In the genomic region with DNA sequence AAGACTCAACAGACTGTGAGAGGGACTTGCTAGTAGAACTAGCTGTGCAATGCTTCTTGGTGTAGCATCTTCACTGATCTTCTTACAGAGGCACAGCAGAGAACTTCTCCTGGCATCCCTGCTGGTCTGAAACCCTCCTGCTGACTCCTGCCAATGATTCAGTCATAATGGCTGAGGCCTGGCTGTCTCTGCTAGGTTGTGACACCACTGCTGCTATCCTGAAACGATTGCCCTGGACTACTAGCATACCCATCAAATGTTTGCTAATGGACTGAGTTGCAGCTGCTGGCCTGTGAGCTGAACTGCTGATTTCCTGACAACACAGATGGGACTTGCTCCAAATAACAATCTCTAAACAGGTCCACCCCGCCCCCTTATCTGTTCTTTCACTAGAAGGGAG, we compare ENCODE assay signal across 29 mouse cellular contexts. TPM values are rescaled to one million over a fixed set of nuclear protein-coding genes. Genes with fewer than 3 reads are reported as not detected.
DNase-seq lines count a peak whose midpoint lies in the region; ATAC-seq and TF ChIP-seq lines count a peak whose summit lies in the region.
"Had no signal": no experiment of that assay in that cellular context is flagged by ENCODE, and none has a peak within 500 bp of the region (broad histone marks: within the 10 kb centered on the region; RNA-seq: fewer than 3 reads in every experiment).

No protein-coding gene starts in this region.

- no peak for TF ChIP-seq POLR2A in liver, adult 2 months (IDR thresholded peaks at IDR 0.05; ENCODE audit: extremely low read depth, insufficient read depth, low read length)

- ATAC-seq in liver, postnatal 0 days, result no peak
- ATAC-seq: activated CD4-positive, CD25-positive, alpha-beta regulatory T cell, adult 4 months; CD4-positive, CD25-positive, alpha-beta regulatory T cell, adult 4 months; forebrain, embryonic 13.5 days; forebrain, embryonic 15.5 days; forebrain, postnatal 0 days had no signal

- H3K4me3 ChIP-seq in liver, adult 2 months (ENCODE audit: insufficient read depth, low read depth, low read length), result no peak overlapping the region
- no peak overlapping the region for H3K4me3 ChIP-seq in liver, postnatal 0 days (ENCODE audit: low read depth, low read length)
- H3K4me3 ChIP-seq: embryonic facial prominence, embryonic 10.5 days; embryonic facial prominence, embryonic 12.5 days; forebrain, embryonic 13.5 days; forebrain, embryonic 15.5 days had no signal

- no peaks in the 10 kb centered on the region for H3K27me3 ChIP-seq in liver, adult 2 months (ENCODE audit: control insufficient read depth, insufficient read depth, low read length)
- H3K27me3 ChIP-seq in liver, postnatal 0 days (ENCODE audit: insufficient read depth, low read length), result no peaks in the 10 kb centered on the region
- H3K27me3 ChIP-seq: embryonic facial prominence, embryonic 12.5 days; forebrain, embryonic 13.5 days; forebrain, embryonic 15.5 days had no signal

- DNase-seq in adrenal gland, adult 2 months, result peak; percentile 24
- DNase-seq in adrenal gland, postnatal 10 days, result no peak
- DNase-seq in liver, adult 2 months (ENCODE audit: extremely low read depth, low read depth, low spot score), result peak; percentile 30
- no peak for DNase-seq in liver, postnatal 0 days
- peak; percentile 0 for DNase-seq in retina, embryonic 14.5 days (ENCODE audit: low spot score)
- DNase-seq in retina, postnatal 1 day, result no peak
- no peak for DNase-seq in embryo, embryonic 10 days (ENCODE audit: low spot score)
- DNase-seq: adrenal gland, adult 8-10 months; adrenal gland, postnatal 25 days; B cell, adult 2 months; cerebellum, adult 11 months; cerebellum, adult 18-20 months; cerebellum, adult 8-10 months; cerebellum, adult 9-11 months; cerebellum, postnatal 14 days; cerebellum, postnatal 36 days; forebrain, postnatal 0 days had no signal

- no peak overlapping the region for H3K9ac ChIP-seq in liver, adult 2 months (ENCODE audit: low read depth, low read length)
- no peak overlapping the region for H3K9ac ChIP-seq in liver, postnatal 0 days (replicated peaks)
- H3K9ac ChIP-seq: embryonic facial prominence, embryonic 12.5 days; forebrain, embryonic 13.5 days; forebrain, embryonic 15.5 days; forebrain, postnatal 0 days had no signal

- H3K79me2 ChIP-seq in liver, adult 2 months (ENCODE audit: control insufficient read depth, insufficient read depth, low read length), result no peaks in the 10 kb centered on the region

- no peaks in the 10 kb centered on the region for H3K9me3 ChIP-seq in liver, postnatal 0 days (ENCODE audit: low read length)
- H3K9me3 ChIP-seq: embryonic facial prominence, embryonic 12.5 days; forebrain, embryonic 13.5 days; forebrain, embryonic 15.5 days had no signal

- 20% methylated on average over 2 of the region's 2 CpGs for WGBS in liver, adult 2 months
- WGBS in liver, postnatal 0 days (ENCODE audit: insufficient replicate concordance), result 29% methylated on average over 2 of the region's 2 CpGs

- no peak for TF ChIP-seq CTCF in liver, adult 2 months (IDR thresholded peaks at IDR 0.05; ENCODE audit: low read depth, low read length)
- TF ChIP-seq CTCF in liver, postnatal 0 days (IDR thresholded peaks at IDR 0.05; ENCODE audit: low read depth), result no peak

- no peak overlapping the region for H3K4me2 ChIP-seq in liver, postnatal 0 days (ENCODE audit: low read depth, low read length)
- H3K4me2 ChIP-seq: embryonic facial prominence, embryonic 12.5 days; forebrain, embryonic 13.5 days; forebrain, embryonic 15.5 days had no signal

- no peak overlapping the region for H3K27ac ChIP-seq in liver, adult 2 months (replicated peaks; ENCODE audit: insufficient read depth, low read depth, low read length)
- no peak overlapping the region for H3K27ac ChIP-seq in liver, postnatal 0 days (ENCODE audit: low read depth)
- H3K27ac ChIP-seq: embryonic facial prominence, embryonic 10.5 days; embryonic facial prominence, embryonic 12.5 days; forebrain, embryonic 13.5 days; forebrain, embryonic 15.5 days had no signal

- TF ChIP-seq EP300 in liver, postnatal 0 days (IDR thresholded peaks at IDR 0.05; ENCODE audit: low read depth), result no peak

- H3K4me1 ChIP-seq in liver, adult 2 months (ENCODE audit: control insufficient read depth, insufficient read depth, low read length), result peaks cover 2% of the 10 kb centered on the region; the same call in 1 of the 2 replicates
- H3K4me1 ChIP-seq in liver, postnatal 0 days (ENCODE audit: insufficient read depth), result no peaks in the 10 kb centered on the region
- H3K4me1 ChIP-seq: embryonic facial prominence, embryonic 10.5 days; embryonic facial prominence, embryonic 12.5 days; forebrain, embryonic 13.5 days; forebrain, embryonic 15.5 days had no signal

- H3K36me3 ChIP-seq in liver, adult 2 months (ENCODE audit: control insufficient read depth, insufficient read depth, low read length), result no peaks in the 10 kb centered on the region
- H3K36me3 ChIP-seq in liver, postnatal 0 days (replicated peaks; ENCODE audit: insufficient read depth, low read length), result no peaks in the 10 kb centered on the region
- H3K36me3 ChIP-seq: embryonic facial prominence, embryonic 10.5 days; embryonic facial prominence, embryonic 12.5 days; forebrain, embryonic 15.5 days had no signal

RNA-seq across cellular contexts. Expression of a gene that starts 17.5 kb away (rescaled TPM):
- total RNA-seq in adrenal gland, adult 2 months (2021), result not detected
- polyA plus RNA-seq in adrenal gland, adult 2 months (2012; rRNA removed), result not detected in 2 replicates
- total RNA-seq in adrenal gland, postnatal 10 days (2021), result not detected
- total RNA-seq in liver, adult 2 months (2014; rRNA removed), result 6.3 and 10.0 TPM in 2 replicates
- 2.7 and 7.4 TPM in 2 replicates for polyA plus RNA-seq in liver, adult 2 months (2012; rRNA removed)
- not detected in 2 replicates for polyA plus RNA-seq in liver, postnatal 0 days (2015; fragmentation: Nextera tagmentation; extraction: Ambion mirVana)
- total RNA-seq: adrenal gland, adult 8-10 months; adrenal gland, postnatal 25 days; adrenal gland, postnatal 4 days; common myeloid progenitor, adult 5-6 weeks; forebrain, postnatal 0 days; MEL had no signal
- polyA plus RNA-seq: activated CD4-positive, CD25-positive, alpha-beta regulatory T cell, adult 4 months; brain, embryonic 14.5 days; embryonic facial prominence, embryonic 10.5 days; embryonic facial prominence, embryonic 12.5 days; embryonic facial prominence, embryonic 14.5 days; forebrain, embryonic 11.5 days; forebrain, embryonic 13.5 days; forebrain, embryonic 15.5 days; forebrain, postnatal 0 days had no signal

RNA-seq across cellular contexts. Expression of a gene that starts 31.0 kb away (rescaled TPM):
- 1,000 to 10,000 TPM in 1 of 2 experiments, 100 to 1,000 TPM in 1; 340 to 1,466 TPM for total RNA-seq in adrenal gland, adult 2 months (2021)
- polyA plus RNA-seq in adrenal gland, adult 2 months (2012; rRNA removed), result 539 and 2,543 TPM in 2 replicates
- total RNA-seq in adrenal gland, postnatal 10 days (2021), result 10 to 100 TPM; 15.6 to 16.8 TPM
- total RNA-seq in liver, adult 2 months (2014; rRNA removed), result 38.3 and 72.7 TPM in 2 replicates
- 28.5 and 68.1 TPM in 2 replicates for polyA plus RNA-seq in liver, adult 2 months (2012; rRNA removed)
- polyA plus RNA-seq in liver, postnatal 0 days (2015; fragmentation: Nextera tagmentation; extraction: Ambion mirVana), result 46.6 and 49.7 TPM in 2 replicates

RNA-seq across cellular contexts. Expression of a gene that starts 40.5 kb away (rescaled TPM):
- total RNA-seq in adrenal gland, adult 2 months (2021), result 1,000 to 10,000 TPM in 1 of 2 experiments, 100 to 1,000 TPM in 1; 923 to 1,715 TPM
- polyA plus RNA-seq in adrenal gland, adult 2 months (2012; rRNA removed), result 1,448 and 1,459 TPM in 2 replicates
- total RNA-seq in adrenal gland, postnatal 10 days (2021), result 1,000 to 10,000 TPM; 1,092 to 1,163 TPM
- total RNA-seq in liver, adult 2 months (2014; rRNA removed), result 126 and 149 TPM in 2 replicates
- 157 and 288 TPM in 2 replicates for polyA plus RNA-seq in liver, adult 2 months (2012; rRNA removed)
- 37.2 and 44.0 TPM in 2 replicates for polyA plus RNA-seq in liver, postnatal 0 days (2015; fragmentation: Nextera tagmentation; extraction: Ambion mirVana)

RNA-seq across cellular contexts. Expression of a gene that starts 48.9 kb away (rescaled TPM):
- 100 to 1,000 TPM; 116 to 132 TPM for total RNA-seq in adrenal gland, adult 2 months (2021)
- 29.0 and 38.9 TPM in 2 replicates for polyA plus RNA-seq in adrenal gland, adult 2 months (2012; rRNA removed)
- 10 to 100 TPM; 94.4 to 99.7 TPM for total RNA-seq in adrenal gland, postnatal 10 days (2021)
- total RNA-seq in liver, adult 2 months (2014; rRNA removed), result 22.8 and 24.4 TPM in 2 replicates
- polyA plus RNA-seq in liver, adult 2 months (2012; rRNA removed), result 15.6 and 19.0 TPM in 2 replicates
- 58.1 and 59.1 TPM in 2 replicates for polyA plus RNA-seq in liver, postnatal 0 days (2015; fragmentation: Nextera tagmentation; extraction: Ambion mirVana)

RNA-seq across cellular contexts. Expression of a gene that starts 57.6 kb away (rescaled TPM):
- 1 to 10 TPM; 2.9 to 4.8 TPM for total RNA-seq in adrenal gland, adult 2 months (2021)
- polyA plus RNA-seq in adrenal gland, adult 2 months (2012; rRNA removed), result 0.98 and 2.1 TPM in 2 replicates
- 1 to 10 TPM; 2.3 to 3.2 TPM for total RNA-seq in adrenal gland, postnatal 10 days (2021)
- 5.8 and 6.5 TPM in 2 replicates for total RNA-seq in liver, adult 2 months (2014; rRNA removed)
- polyA plus RNA-seq in liver, adult 2 months (2012; rRNA removed), result 1.3 and 1.8 TPM in 2 replicates
- polyA plus RNA-seq in liver, postnatal 0 days (2015; fragmentation: Nextera tagmentation; extraction: Ambion mirVana), result 1.0 and 1.1 TPM in 2 replicates

Comparison
In these comparisons a context has a peak if more than half of its experiments do, and no peak if none do; other contexts are left out.
1. DNase-seq: peak in adrenal gland, adult 2 months (single experiment), liver, adult 2 months (single experiment) and retina, embryonic 14.5 days (single experiment); none in adrenal gland, postnatal 10 days (single experiment), liver, postnatal 0 days (single experiment), retina, postnatal 1 day (single experiment) and embryo, embryonic 10 days (single experiment).